Mouse (Mus musculus): ENCODE measurements around the gene Cir1. TPM values are rescaled to one million over a fixed set of nuclear protein-coding genes. Genes with fewer than 3 reads are reported as not detected.

The Cir1 gene
- polyA plus RNA-seq, 1 experiment from 2014 or later = 23.8 TPM

DNA sequence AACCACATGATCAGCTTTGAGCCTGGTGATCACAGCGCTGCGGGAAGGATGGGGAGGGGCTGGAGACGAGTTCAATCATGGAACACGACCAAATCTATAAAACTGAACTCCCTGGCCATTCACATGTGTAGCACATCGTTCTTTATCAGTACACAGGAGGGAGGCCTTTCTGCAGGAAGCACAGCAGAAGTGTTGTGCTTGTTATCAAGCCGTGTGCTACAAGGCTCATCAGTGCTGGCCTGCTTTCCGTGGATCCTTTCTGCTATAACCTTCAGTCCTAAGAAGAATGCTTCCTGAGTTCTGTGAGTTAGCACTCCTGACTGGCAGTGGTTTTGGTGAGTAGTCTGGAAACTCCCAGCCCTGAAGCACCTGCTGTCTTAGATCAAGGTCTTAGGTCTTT, 17.5 kb downstream of the Cir1 start:
- Histone ChIP-seq H3K4me1 (ENCODE audit: control insufficient read depth, insufficient read depth, low read length) (no peaks in the 10 kb centered on the region), H3K9me3 (ENCODE audit: control insufficient read depth, low read length) (no peaks in the 10 kb centered on the region), H3K27me3 (replicated peaks; ENCODE audit: control insufficient read depth, insufficient read depth, low read length) (no peaks in the 10 kb centered on the region), H3K9ac (ENCODE audit: low read depth, low read length) (no peak overlapping the region), H3K36me3 (ENCODE audit: control insufficient read depth, insufficient read depth, low read length) (peaks cover 48% of the 10 kb centered on the region; the same call in 1 of the 2 replicates), H3K4me3 (ENCODE audit: low read depth, low read length) (no peak overlapping the region), H3K27ac (replicated peaks; ENCODE audit: low read depth, low read length) (no peak overlapping the region), H3K4me2 (ENCODE audit: low read depth, low read length) (no peak overlapping the region)
- ATAC-seq (ENCODE audit: low read depth) (no peak), DNase-seq (ENCODE audit: low spot score) (no peak)
- 81% methylated on average over 7 of the region's 7 CpGs for whole genome bisulfite sequencing

DNA sequence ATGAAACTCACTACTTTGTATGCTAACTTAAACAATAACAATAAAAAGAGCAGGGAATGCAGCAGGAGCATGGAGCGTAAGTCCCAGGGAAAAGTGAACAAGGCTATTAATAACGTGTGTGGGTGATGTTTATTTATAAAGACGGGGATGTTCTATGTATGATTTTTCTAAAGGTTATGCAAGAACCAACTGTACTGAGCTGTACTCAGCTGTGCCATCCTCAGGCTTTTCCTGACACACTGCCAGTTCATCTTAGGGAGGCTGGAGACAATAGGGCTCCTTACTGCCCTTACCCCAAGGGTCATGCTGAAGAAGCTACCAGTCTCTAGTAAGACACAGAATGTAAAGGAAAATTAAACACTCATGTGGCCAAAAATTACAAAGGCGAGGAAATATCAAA, 21.4 kb downstream of the Cir1 start:
- Histone ChIP-seq H3K27ac (replicated peaks; ENCODE audit: low read depth, low read length) (no peak overlapping the region), H3K9me3 (ENCODE audit: control insufficient read depth, low read length) (no peaks in the 10 kb centered on the region), H3K4me2 (ENCODE audit: low read depth, low read length) (no peak overlapping the region), H3K36me3 (ENCODE audit: control insufficient read depth, insufficient read depth, low read length) (peaks cover 41% of the 10 kb centered on the region), H3K9ac (ENCODE audit: low read depth, low read length) (no peak overlapping the region), H3K27me3 (replicated peaks; ENCODE audit: control insufficient read depth, insufficient read depth, low read length) (no peaks in the 10 kb centered on the region), H3K4me3 (ENCODE audit: low read depth, low read length) (no peak overlapping the region), H3K4me1 (ENCODE audit: control insufficient read depth, insufficient read depth, low read length) (no peaks in the 10 kb centered on the region)
- DNase-seq (ENCODE audit: low spot score) (no peak), ATAC-seq (ENCODE audit: low read depth) (no peak)
- 85% methylated on average over 4 of the region's 4 CpGs for WGBS

- 6% methylated on average over 2 of the region's 2 CpGs for WGBS
- Histone ChIP-seq H3K4me2 (ENCODE audit: low read depth, low read length) (no peak overlapping the region), H3K36me3 (ENCODE audit: control insufficient read depth, insufficient read depth, low read length) (peaks cover 17% of the 10 kb centered on the region), H3K9me3 (ENCODE audit: control insufficient read depth, low read length) (no peaks in the 10 kb centered on the region), H3K27me3 (replicated peaks; ENCODE audit: control insufficient read depth, insufficient read depth, low read length) (peaks cover 16% of the 10 kb centered on the region), H3K9ac (ENCODE audit: low read depth, low read length) (no peak overlapping the region), H3K4me1 (ENCODE audit: control insufficient read depth, insufficient read depth, low read length) (no peaks in the 10 kb centered on the region), H3K27ac (replicated peaks; ENCODE audit: low read depth, low read length) (no peak overlapping the region), H3K4me3 (ENCODE audit: low read depth, low read length) (no peak overlapping the region)
- DNase-seq (ENCODE audit: low spot score) = peak; percentile 82
- no peak for ATAC-seq (ENCODE audit: low read depth)
Observed at GRCm38 (mm10) chr2:73285630-73286029, 26.9 kb downstream of the Cir1 start.

DNA sequence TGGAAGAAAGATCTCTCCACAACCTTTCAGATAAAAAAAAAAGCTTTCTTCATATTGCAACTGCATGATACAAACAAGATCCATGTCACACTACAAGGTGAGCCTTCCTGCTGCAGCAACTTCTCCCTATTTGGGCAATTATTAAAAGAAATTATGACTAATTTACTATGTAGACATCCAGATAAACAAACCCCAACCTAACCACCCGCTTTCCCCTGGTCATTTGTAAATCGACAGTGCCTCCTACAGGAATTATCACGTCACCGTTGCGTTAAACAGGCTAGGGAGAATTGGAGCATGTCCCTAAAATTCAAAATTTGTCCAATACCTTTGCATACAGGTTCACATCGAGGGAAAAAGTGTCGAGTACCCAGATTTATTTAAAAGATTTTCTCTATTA, 30.8 kb downstream of the Cir1 start:
- Histone ChIP-seq H3K9ac (ENCODE audit: low read depth, low read length) (no peak overlapping the region), H3K4me3 (ENCODE audit: low read depth, low read length) (no peak overlapping the region), H3K36me3 (ENCODE audit: control insufficient read depth, insufficient read depth, low read length) (0 out of 2 replicates have a peak, but pooled peaks cover 6% of the 10 kb centered on the region), H3K27me3 (replicated peaks; ENCODE audit: control insufficient read depth, insufficient read depth, low read length) (peaks cover 51% of the 10 kb centered on the region), H3K4me2 (ENCODE audit: low read depth, low read length) (no peak overlapping the region), H3K9me3 (ENCODE audit: control insufficient read depth, low read length) (no peaks in the 10 kb centered on the region), H3K27ac (replicated peaks; ENCODE audit: low read depth, low read length) (no peak overlapping the region), H3K4me1 (ENCODE audit: control insufficient read depth, insufficient read depth, low read length) (peaks cover 8% of the 10 kb centered on the region; the same call in 1 of the 2 replicates)
- 13% methylated on average over 7 of the region's 7 CpGs for WGBS
- ATAC-seq (ENCODE audit: low read depth) (no peak), DNase-seq (ENCODE audit: low spot score) (peak; percentile 36)

DNA sequence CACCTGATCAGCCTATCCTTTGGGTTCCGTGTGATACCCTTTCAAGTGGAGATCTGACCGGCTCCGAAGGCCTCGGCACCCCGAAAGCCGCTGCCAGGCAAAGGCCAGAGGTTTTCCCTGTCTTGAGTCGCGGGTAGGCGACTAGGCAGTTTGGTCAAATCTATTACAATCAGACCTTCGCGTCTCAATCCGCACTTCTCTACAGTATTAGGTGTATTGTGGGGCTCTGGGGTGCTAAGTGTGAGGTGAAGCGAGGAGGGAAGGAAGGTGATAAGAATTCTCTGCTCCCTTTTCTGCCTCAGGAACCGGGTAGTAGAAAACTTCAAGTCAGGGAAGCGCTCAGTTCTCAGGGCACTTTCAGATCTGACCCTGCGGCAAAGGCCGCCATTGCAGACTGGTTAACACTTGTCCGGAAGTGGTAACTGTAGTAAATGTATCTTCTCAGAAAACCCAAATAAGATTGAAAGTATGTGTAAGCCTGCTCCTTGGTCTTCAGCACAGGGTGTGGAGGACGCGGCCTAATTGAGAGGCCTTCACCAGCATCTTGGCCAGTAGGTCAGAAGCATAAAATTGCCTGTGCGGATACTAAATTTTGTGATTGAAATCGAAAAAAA, 31.3 kb downstream of the Cir1 start:
- Histone ChIP-seq H3K4me2 (ENCODE audit: low read depth, low read length) (peak overlapping the region; percentile 24; the same call in 1 of the 2 replicates), H3K27ac (replicated peaks; ENCODE audit: low read depth, low read length) (no peak overlapping the region)

DNA sequence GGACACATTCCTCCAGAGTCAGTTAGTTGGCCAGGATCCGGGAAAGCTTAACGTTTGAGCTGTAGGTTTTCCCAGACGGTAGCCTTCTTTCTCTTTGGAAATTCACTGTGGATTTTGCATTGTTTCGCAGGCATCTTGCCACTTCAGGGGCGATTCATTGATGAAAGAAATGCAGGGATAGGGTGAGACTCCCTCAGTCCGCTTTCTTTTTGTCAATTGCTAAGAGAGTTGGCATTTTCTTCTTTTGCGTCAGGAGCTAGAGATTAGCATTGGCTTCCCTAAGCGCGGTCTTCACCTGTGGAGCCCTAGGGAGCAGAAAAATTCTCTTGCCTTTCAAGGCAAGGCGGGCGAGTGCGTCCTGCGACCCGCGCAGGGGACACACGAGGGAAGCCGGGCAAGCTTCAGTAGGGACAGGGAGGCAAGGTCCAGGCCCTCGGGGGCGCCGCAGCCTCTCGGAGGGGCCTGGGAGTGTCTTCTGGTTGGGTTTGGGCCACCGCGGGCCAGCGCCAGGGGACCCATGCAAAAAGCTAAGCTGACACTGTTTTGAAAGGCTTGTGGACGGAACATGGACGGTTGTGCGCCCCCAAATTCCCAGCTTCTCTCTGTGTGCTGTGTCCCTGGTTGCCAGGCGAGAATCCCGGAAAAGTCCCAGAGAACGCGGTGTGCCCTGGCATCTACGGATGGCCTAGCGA, 32.0 kb downstream of the Cir1 start:
- no peak overlapping the region for H3K9ac ChIP-seq (ENCODE audit: low read depth, low read length)
- WGBS = 4% methylated on average over 30 of the region's 33 CpGs
- H3K27me3 ChIP-seq (replicated peaks; ENCODE audit: control insufficient read depth, insufficient read depth, low read length) = peaks cover 59% of the 10 kb centered on the region
- DNase-seq (ENCODE audit: low spot score) = peak; percentile 4
- no peaks in the 10 kb centered on the region for H3K36me3 ChIP-seq (ENCODE audit: control insufficient read depth, insufficient read depth, low read length)
- H3K27ac ChIP-seq (replicated peaks; ENCODE audit: low read depth, low read length) = no peak overlapping the region
- no peaks in the 10 kb centered on the region for H3K9me3 ChIP-seq (ENCODE audit: control insufficient read depth, low read length)
- peak overlapping the region; percentile 24 for H3K4me2 ChIP-seq (ENCODE audit: low read depth, low read length)
- H3K4me1 ChIP-seq (ENCODE audit: control insufficient read depth, insufficient read depth, low read length) = peaks cover 8% of the 10 kb centered on the region; the same call in 1 of the 2 replicates
- ATAC-seq (ENCODE audit: low read depth) = no peak
- H3K4me3 ChIP-seq (ENCODE audit: low read depth, low read length) = peak overlapping the region; percentile 17

More for the DNA sequence above, 31.3 kb downstream of the Cir1 start:
- DNase-seq (ENCODE audit: low spot score) (no peak), ATAC-seq (ENCODE audit: low read depth) (no peak)
- 15% methylated on average over 22 of the region's 22 CpGs for WGBS
- no peaks in the 10 kb centered on the region for H3K9me3 ChIP-seq (ENCODE audit: control insufficient read depth, low read length)
- H3K36me3 ChIP-seq (ENCODE audit: control insufficient read depth, insufficient read depth, low read length) = 0 out of 2 replicates have a peak, but pooled peaks cover under 1% of the 10 kb centered on the region
- H3K4me3 ChIP-seq (ENCODE audit: low read depth, low read length) = peak overlapping the region; percentile 17
- H3K27me3 ChIP-seq (replicated peaks; ENCODE audit: control insufficient read depth, insufficient read depth, low read length) = peaks cover 55% of the 10 kb centered on the region
- H3K4me1 ChIP-seq (ENCODE audit: control insufficient read depth, insufficient read depth, low read length) = peaks cover 8% of the 10 kb centered on the region; the same call in 1 of the 2 replicates
- H3K9ac ChIP-seq (ENCODE audit: low read depth, low read length) = no peak overlapping the region

GRCm38 (mm10) chr2:73279271-73280038, 33.0 kb downstream of the Cir1 start:
- WGBS = under 1% methylated on average over 18 of the region's 31 CpGs
- Histone ChIP-seq H3K4me1 (ENCODE audit: control insufficient read depth, insufficient read depth, low read length) (peaks cover 11% of the 10 kb centered on the region; the same call in 1 of the 2 replicates), H3K27ac (replicated peaks; ENCODE audit: low read depth, low read length) (no peak overlapping the region), H3K36me3 (ENCODE audit: control insufficient read depth, insufficient read depth, low read length) (no peaks in the 10 kb centered on the region), H3K27me3 (replicated peaks; ENCODE audit: control insufficient read depth, insufficient read depth, low read length) (peaks cover 64% of the 10 kb centered on the region), H3K4me3 (ENCODE audit: low read depth, low read length) (peak overlapping the region; percentile 19), H3K4me2 (ENCODE audit: low read depth, low read length) (peak overlapping the region; percentile 47), H3K9me3 (ENCODE audit: control insufficient read depth, low read length) (no peaks in the 10 kb centered on the region), H3K9ac (ENCODE audit: low read depth, low read length) (no peak overlapping the region)
- ATAC-seq (ENCODE audit: low read depth) = no peak
- DNase-seq (ENCODE audit: low spot score) = peak; percentile 4

GRCm38 (mm10) chr2:73278869-73279268, 33.6 kb downstream of the Cir1 start:
- Histone ChIP-seq H3K36me3 (ENCODE audit: control insufficient read depth, insufficient read depth, low read length) (no peaks in the 10 kb centered on the region), H3K4me3 (ENCODE audit: low read depth, low read length) (peak overlapping the region; percentile 19), H3K27me3 (replicated peaks; ENCODE audit: control insufficient read depth, insufficient read depth, low read length) (peaks cover 70% of the 10 kb centered on the region), H3K4me1 (ENCODE audit: control insufficient read depth, insufficient read depth, low read length) (peaks cover 15% of the 10 kb centered on the region), H3K4me2 (ENCODE audit: low read depth, low read length) (peak overlapping the region; percentile 47), H3K9me3 (ENCODE audit: control insufficient read depth, low read length) (no peaks in the 10 kb centered on the region), H3K9ac (ENCODE audit: low read depth, low read length) (no peak overlapping the region), H3K27ac (replicated peaks; ENCODE audit: low read depth, low read length) (no peak overlapping the region)
- 2% methylated on average over 17 of the region's 17 CpGs for WGBS
- no peak for DNase-seq (ENCODE audit: low spot score)
- 0 out of 2 replicates have a peak, but pooled peaks have one; percentile 9 for ATAC-seq (ENCODE audit: low read depth)
